Mouse (Mus musculus): ENCODE results near the gene Wars.

- TF ChIP-seq POLR2A (IDR thresholded peaks at IDR 0.05; ENCODE audit: low read depth, low read length): no peak
- TF ChIP-seq CTCF (IDR thresholded peaks at IDR 0.05; ENCODE audit: extremely low read depth, insufficient read length, insufficient replicate concordance, low read depth, low read length): no peak
Observed at GRCm38 (mm10) chr12:108882776-108883175, 11.2 kb downstream of the Wars start.

Data from small intestine, adult 2 months (tissue).